9 mouse cellular contexts compared by ENCODE assay signal in genomic region chr9:67024889-67025692, GRCm38 (mm10). TPM values are rescaled to one million over a fixed set of nuclear protein-coding genes. Genes with fewer than 3 reads are reported as not detected.
DNase-seq lines count a peak whose midpoint lies in the region; ATAC-seq and TF ChIP-seq lines count a peak whose summit lies in the region.
"Had no signal": no experiment of that assay in that cellular context is flagged by ENCODE, and none has a peak within 500 bp of the region (broad histone marks: within the 10 kb centered on the region; RNA-seq: fewer than 3 reads in every experiment).

No protein-coding gene starts in this region.

- TF ChIP-seq POLR2A in spleen, adult 2 months (IDR thresholded peaks at IDR 0.05; ENCODE audit: low read depth, low read length) = no peak

- peak; percentile 70 for DNase-seq in gastrocnemius, adult 18-20 months (ENCODE audit: low spot score)
- DNase-seq in gastrocnemius, postnatal 4 days (ENCODE audit: low spot score in 2 of 2) = no peak
- DNase-seq in c-Kit-negative CD71-positive TER-119-positive erythroid progenitor cells, embryonic 14.5 days (ENCODE audit: low read depth, low spot score) = peak; percentile 83
- peak; percentile 76 for DNase-seq in heart, postnatal 4 days
- DNase-seq in spleen, adult 2 months (ENCODE audit: low read depth in 1 of 2, low spot score in 2 of 2) = no peak
- DNase-seq in embryo, embryonic 10.5 days (ENCODE audit: low spot score) = no peak
- no peak for DNase-seq in left cerebral cortex, adult 11 months (ENCODE audit: low spot score)

- no peaks in the 10 kb centered on the region for H3K4me1 ChIP-seq in spleen, adult 2 months (ENCODE audit: control insufficient read depth, insufficient read depth, insufficient read length)
- H3K4me1 ChIP-seq in hindbrain, embryonic 13.5 days (replicated peaks) = no peaks in the 10 kb centered on the region
- H3K4me1 ChIP-seq: limb, embryonic 12.5 days had no signal

- H3K27me3 ChIP-seq in spleen, adult 2 months (ENCODE audit: control insufficient read depth, insufficient read depth, low read length) = no peaks in the 10 kb centered on the region
- no peaks in the 10 kb centered on the region for H3K27me3 ChIP-seq in hindbrain, embryonic 13.5 days
- H3K27me3 ChIP-seq: limb, embryonic 12.5 days had no signal

- no peak for TF ChIP-seq CTCF in spleen, adult 2 months (IDR thresholded peaks at IDR 0.05; ENCODE audit: extremely low read depth, insufficient read depth, insufficient read length, insufficient replicate concordance)

- no peak for ATAC-seq in hindbrain, embryonic 13.5 days (ENCODE audit: low FRiP score)

- WGBS in spleen, adult 2 months = 81% methylated on average over 17 of the region's 17 CpGs
- 93% methylated on average over 17 of the region's 17 CpGs for WGBS in hindbrain, embryonic 13.5 days

- no peak overlapping the region for H3K9ac ChIP-seq in hindbrain, embryonic 13.5 days
- H3K9ac ChIP-seq: limb, embryonic 12.5 days had no signal

- H3K27ac ChIP-seq in spleen, adult 2 months (ENCODE audit: insufficient read depth, low read length) = peak overlapping the region; percentile 46
- no peak overlapping the region for H3K27ac ChIP-seq in hindbrain, embryonic 13.5 days
- H3K27ac ChIP-seq: limb, embryonic 12.5 days had no signal

- H3K9me3 ChIP-seq in hindbrain, embryonic 13.5 days = no peaks in the 10 kb centered on the region
- H3K9me3 ChIP-seq: limb, embryonic 12.5 days had no signal

- no peak overlapping the region for H3K4me2 ChIP-seq in hindbrain, embryonic 13.5 days
- H3K4me2 ChIP-seq: limb, embryonic 12.5 days had no signal

- no peak overlapping the region for H3K4me3 ChIP-seq in spleen, adult 2 months (ENCODE audit: extremely low read depth, insufficient read depth, insufficient read length)
- no peak overlapping the region for H3K4me3 ChIP-seq in hindbrain, embryonic 13.5 days
- H3K4me3 ChIP-seq: limb, embryonic 12.5 days had no signal

- peaks cover 27% of the 10 kb centered on the region for H3K36me3 ChIP-seq in spleen, adult 2 months (ENCODE audit: control insufficient read depth, insufficient read depth, low read length)
- H3K36me3 ChIP-seq in hindbrain, embryonic 13.5 days = peaks cover 80% of the 10 kb centered on the region

RNA-seq across cellular contexts. Expression of gene Tpm1, which starts 24.1 kb away (rescaled TPM):
- over 10,000 TPM; 24,162 to 25,960 TPM for total RNA-seq in gastrocnemius, adult 18-20 months (2021)
- 1,000 to 10,000 TPM; 7,029 to 7,975 TPM for total RNA-seq in gastrocnemius, postnatal 4 days (2021)
- 1,000 to 10,000 TPM; 7,269 to 8,107 TPM for total RNA-seq in heart, postnatal 4 days (2021)
- polyA plus RNA-seq in spleen, adult 2 months (2012; rRNA removed) = 39.0 and 54.2 TPM in 2 replicates
- polyA plus RNA-seq in hindbrain, embryonic 13.5 days (2015; fragmentation: Nextera tagmentation; extraction: Ambion mirVana) = 165 and 182 TPM in 2 replicates

RNA-seq across cellular contexts. Expression of gene Lactb, which starts 49.8 kb away (rescaled TPM):
- total RNA-seq in gastrocnemius, adult 18-20 months (2021) = 10 to 100 TPM; 22.5 to 22.6 TPM
- 10 to 100 TPM; 13.5 to 17.5 TPM for total RNA-seq in gastrocnemius, postnatal 4 days (2021)
- 10 to 100 TPM; 20.9 to 21.6 TPM for total RNA-seq in heart, postnatal 4 days (2021)
- 9.5 and 23.7 TPM in 2 replicates for polyA plus RNA-seq in spleen, adult 2 months (2012; rRNA removed)
- polyA plus RNA-seq in hindbrain, embryonic 13.5 days (2015; fragmentation: Nextera tagmentation; extraction: Ambion mirVana) = 12.2 and 12.8 TPM in 2 replicates

Comparison
In these comparisons a context has a peak if more than half of its experiments do, and no peak if none do; other contexts are left out.
1. DNase-seq: peak in gastrocnemius, adult 18-20 months (single experiment), c-Kit-negative CD71-positive TER-119-positive erythroid progenitor cells, embryonic 14.5 days (single experiment) and heart, postnatal 4 days (single experiment); none in gastrocnemius, postnatal 4 days (0 of 2), spleen, adult 2 months (0 of 2), embryo, embryonic 10.5 days (single experiment) and left cerebral cortex, adult 11 months (single experiment).